Mouse (Mus musculus) ES-E14 (cell line): ENCODE measurements at regions not wholly inside any gene's neighbourhood (a gene's known extent, or its start where the extent isn't known, plus 50 kb on each side); places are given as distances from the start of the nearest gene placed in this dataset.

Source experiments
- DNase-seq: peaks from one replicate; pipeline ENCODE4 v3.0.0-alpha.2; 2013; ENCODE audit warnings: low read depth, low spot score
- H3K27ac ChIP-seq: 2 replicates; pipeline ENCODE4 v1.5.1; 2012; ENCODE audit warnings: low read depth, mild to moderate bottlenecking, low read length, moderate library complexity, mixed read lengths; ENCODE audit not compliant: poor library complexity, insufficient read depth, severe bottlenecking
- H3K36me3 ChIP-seq: 2 replicates; pipeline ENCODE4 v1.6.1; 2012; ENCODE audit warnings: mild to moderate bottlenecking, low read length, moderate library complexity, mixed read lengths; ENCODE audit not compliant: control insufficient read depth, poor library complexity, insufficient read depth, severe bottlenecking
- H3K4me1 ChIP-seq, 2 experiments: fragments of 150-350 bp in 1 of 2; sonication (generic) in 1 of 2; 2 replicates each; pipeline ENCODE4 v1.6.1; 2012; ENCODE audit warnings: low read length in 2 of 2, mild to moderate bottlenecking in 1 of 2, mixed read lengths in 1 of 2; ENCODE audit not compliant: control insufficient read depth in 2 of 2, insufficient read depth in 2 of 2, poor library complexity in 1 of 2
- H3K4me3 ChIP-seq, 2 experiments: fragments of 150-350 bp in 1 of 2; sonication (generic) in 1 of 2; 2 replicates each; pipeline ENCODE4 v1.5.1; 2012; ENCODE audit warnings: low read length in 2 of 2, low read depth in 1 of 2, mild to moderate bottlenecking in 1 of 2, mixed read lengths in 1 of 2; ENCODE audit not compliant: insufficient read depth in 1 of 2, poor library complexity in 1 of 2, severe bottlenecking in 1 of 2
- H3K9ac ChIP-seq: 2 replicates; pipeline ENCODE4 v1.6.1; 2012; ENCODE audit warnings: low read depth, mild to moderate bottlenecking, low read length, mixed read lengths; ENCODE audit not compliant: poor library complexity, insufficient read depth, severe bottlenecking
- H3K9me3 ChIP-seq: fragments of 150-350 bp; sonication (generic); 2 replicates; pipeline ENCODE4 v1.6.1; 2012; ENCODE audit warnings: low read depth, mild to moderate bottlenecking, low read length; ENCODE audit not compliant: control insufficient read depth, insufficient read depth
- CHD2 ChIP-seq: IDR thresholded peaks from 2 replicates; pipeline ENCODE4 v1.6.1; 2014; ENCODE audit warnings: mild to moderate bottlenecking, low read depth, low read length, inconsistent platforms
- HCFC1 ChIP-seq: IDR thresholded peaks from 2 replicates; pipeline ENCODE4 v1.6.1; 2012; ENCODE audit warnings: low read length, inconsistent platforms, borderline replicate concordance; ENCODE audit not compliant: insufficient read depth
- MAFK ChIP-seq: IDR thresholded peaks from 2 replicates; pipeline ENCODE4 v1.6.1; 2014; ENCODE audit warnings: mild to moderate bottlenecking, low read depth, low read length, inconsistent platforms; ENCODE audit not compliant: insufficient read depth
- ZC3H11A ChIP-seq: IDR thresholded peaks from 2 replicates; pipeline ENCODE4 v1.6.1; 2012; ENCODE audit warnings: low read depth, mild to moderate bottlenecking, inconsistent platforms, low read length, borderline replicate concordance
- ZNF384 ChIP-seq: IDR thresholded peaks from 2 replicates; pipeline ENCODE4 v1.6.1; 2012; ENCODE audit warnings: low read depth, low read length, inconsistent platforms
- in situ Hi-C, 2 experiments: fragments of 600-800 bp; cut with MboI; formaldehyde crosslinking; loops; one replicate each; pipeline ENCODE4 v1.15.1; 2025; ENCODE audit warnings: low sequenced_read_pairs in 2 of 2, inconsistent platforms in 1 of 2; ENCODE audit not compliant: unreplicated experiment in 2 of 2

GRCm38 (mm10) chr6:84393519-84394231, 200.0 kb downstream of the Cyp26b1 start:
- Histone ChIP-seq H3K9me3 (no peaks in the 10 kb centered on the region), H3K4me1 (no peaks in the 10 kb centered on the region), H3K4me3 (no peak overlapping the region), H3K9ac (no peak overlapping the region), H3K36me3 (no peaks in the 10 kb centered on the region), H3K27ac (no peak overlapping the region)
- in situ Hi-C loops: no loop called here
- no peak for DNase-seq
- TF ChIP-seq MAFK (no peak), ZNF384 (no peak), ZC3H11A (no peak), CHD2 (no peak), HCFC1 (no peak)

- no peak overlapping the region for H3K4me3 ChIP-seq
- TF ChIP-seq MAFK: no peak
- TF ChIP-seq CHD2: no peak
- TF ChIP-seq ZNF384: no peak
- DNase-seq: no peak
- in situ Hi-C loops: no loop called here
- H3K4me1 ChIP-seq: no peaks in the 10 kb centered on the region
- H3K9me3 ChIP-seq: no peaks in the 10 kb centered on the region
- no peaks in the 10 kb centered on the region for H3K36me3 ChIP-seq
- H3K27ac ChIP-seq: no peak overlapping the region
- H3K9ac ChIP-seq: no peak overlapping the region
Measured at GRCm38 (mm10) chr6:84392752-84393511, 200.8 kb downstream of the Cyp26b1 start.

DNA sequence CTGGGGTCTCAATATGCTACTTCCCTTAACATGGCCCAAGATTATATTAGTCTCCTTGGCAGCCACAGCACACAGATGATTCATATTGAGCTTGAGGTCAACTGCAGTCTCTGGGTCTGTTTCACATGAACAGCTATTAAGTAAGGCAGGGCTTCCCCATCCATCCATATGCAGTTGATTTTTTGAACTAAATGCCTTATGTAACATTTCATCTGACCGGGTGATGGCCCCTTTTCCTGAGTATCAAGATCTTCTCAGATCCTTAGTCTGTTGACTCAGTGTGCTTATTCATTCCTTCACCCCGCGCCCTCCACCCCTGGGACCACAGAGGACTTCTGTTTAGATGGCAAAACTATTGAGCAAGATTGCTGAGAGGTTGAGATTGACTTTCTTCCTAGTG, 202.7 kb downstream of the Cyp26b1 start:
- no peaks in the 10 kb centered on the region for H3K4me1 ChIP-seq
- no peaks in the 10 kb centered on the region for H3K9me3 ChIP-seq
- in situ Hi-C loops: no loop called here
- TF ChIP-seq CHD2: no peak
- no peak for TF ChIP-seq ZC3H11A
- no peak for TF ChIP-seq HCFC1
- TF ChIP-seq MAFK: no peak
- TF ChIP-seq ZNF384: no peak
- no peak for DNase-seq
- H3K27ac ChIP-seq: no peak overlapping the region
- H3K9ac ChIP-seq: no peak overlapping the region
- H3K4me3 ChIP-seq: no peak overlapping the region
- H3K36me3 ChIP-seq: no peaks in the 10 kb centered on the region

- Histone ChIP-seq H3K9ac (no peak overlapping the region), H3K36me3 (no peaks in the 10 kb centered on the region), H3K27ac (no peak overlapping the region), H3K4me1 (no peaks in the 10 kb centered on the region), H3K4me3 (no peak overlapping the region), H3K9me3 (no peaks in the 10 kb centered on the region)
- in situ Hi-C loops: no loop called here
- TF ChIP-seq ZNF384 (no peak), ZC3H11A (no peak)
- no peak for DNase-seq
Measured at GRCm38 (mm10) chr6:84385696-84386095, 208.0 kb downstream of the Cyp26b1 start.

GRCm38 (mm10) chr6:84383718-84384117, 210.0 kb downstream of the Cyp26b1 start:
- H3K27ac ChIP-seq: no peak overlapping the region
- H3K4me3 ChIP-seq: no peak overlapping the region
- no peaks in the 10 kb centered on the region for H3K9me3 ChIP-seq
- H3K9ac ChIP-seq: no peak overlapping the region
- H3K4me1 ChIP-seq: no peaks in the 10 kb centered on the region
- TF ChIP-seq CHD2 (no peak), HCFC1 (no peak), ZC3H11A (no peak), ZNF384 (no peak), MAFK (no peak)
- no peaks in the 10 kb centered on the region for H3K36me3 ChIP-seq
- in situ Hi-C loops: no loop called here
- no peak for DNase-seq
